Mouse (Mus musculus) heart, embryonic 11.5 days (tissue): ENCODE data around the gene Foxc2. TPM values are rescaled to one million over a fixed set of nuclear protein-coding genes. Genes with fewer than 3 reads are reported as not detected.

Source experiments
- ATAC-seq: fragments of 200-750 bp; cut with Nextera tagmentation; replicated peaks from 2 replicates; pipeline ENCODE4 v1.8.0; 2017; ENCODE audit warnings: moderate library complexity; ENCODE audit not compliant: insufficient number of reproducible peaks, low FRiP score, low TSS enrichment
- H3K27ac ChIP-seq: fragments of 300-500 bp; sonication (generic); 2 replicates; pipeline ENCODE4 v1.5.1; 2014; ENCODE audit warnings: mild to moderate bottlenecking, low read depth, low read length
- H3K27me3 ChIP-seq: fragments of 300-500 bp; sonication (generic); 2 replicates; pipeline ENCODE4 v1.6.1; 2014; ENCODE audit warnings: mild to moderate bottlenecking, low read length, mixed read lengths; ENCODE audit not compliant: control insufficient read depth, insufficient read depth
- H3K36me3 ChIP-seq: fragments of 300-500 bp; sonication (generic); 2 replicates; pipeline ENCODE4 v1.6.1; 2014; ENCODE audit warnings: mild to moderate bottlenecking, low read length, moderate library complexity, mixed read lengths; ENCODE audit not compliant: control insufficient read depth, insufficient read depth
- H3K4me1 ChIP-seq: fragments of 300-500 bp; sonication (generic); 2 replicates; pipeline ENCODE4 v1.6.1; 2014; ENCODE audit warnings: low read length; ENCODE audit not compliant: control insufficient read depth, insufficient read depth
- H3K4me2 ChIP-seq: fragments of 300-500 bp; sonication (generic); 2 replicates; pipeline ENCODE4 v1.6.1; 2014; ENCODE audit warnings: mild to moderate bottlenecking, moderate library complexity
- H3K4me3 ChIP-seq: fragments of 300-500 bp; sonication (generic); 2 replicates; pipeline ENCODE4 v1.5.1; 2014; ENCODE audit warnings: low read depth, low read length
- H3K9ac ChIP-seq: fragments of 300-500 bp; sonication (generic); 2 replicates; pipeline ENCODE4 v1.6.1; 2014; ENCODE audit warnings: mild to moderate bottlenecking, low read depth, low read length, moderate library complexity
- H3K9me3 ChIP-seq: fragments of 300-500 bp; sonication (generic); replicated peaks from 2 replicates; pipeline ENCODE4 v1.6.1; 2016; ENCODE audit warnings: low read length; ENCODE audit not compliant: control insufficient read depth
- WGBS: fragments of 180-500 bp; shearing (Covaris S2); extraction: QIAGEN DNeasy Blood & Tissue Kit; methylation state at CpG from one replicate; pipeline ENCODE4 v1.1.7; 2014; ENCODE audit not compliant: insufficient replicate concordance; 5-methylcytosine and 5-hydroxymethylcytosine counted together
- polyA plus RNA-seq: library from polyadenylated mRNA; unstranded; fragments of >200 nt; fragmentation: Nextera tagmentation; extraction: Ambion mirVana; gene quantifications from 2 replicates; pipeline ENCODE4 v1.2.1, GENCODE M21; 2014

Foxc2 gene
- polyA plus RNA-seq, 1 experiment from 2014 or later: 12.7 TPM

- peak overlapping the region; percentile 86 for H3K9ac ChIP-seq
- no peak for ATAC-seq
Observed at GRCm38 (mm10) chr8:121120456-121121419, 4.8 kb downstream of the Foxc2 start.

DNA sequence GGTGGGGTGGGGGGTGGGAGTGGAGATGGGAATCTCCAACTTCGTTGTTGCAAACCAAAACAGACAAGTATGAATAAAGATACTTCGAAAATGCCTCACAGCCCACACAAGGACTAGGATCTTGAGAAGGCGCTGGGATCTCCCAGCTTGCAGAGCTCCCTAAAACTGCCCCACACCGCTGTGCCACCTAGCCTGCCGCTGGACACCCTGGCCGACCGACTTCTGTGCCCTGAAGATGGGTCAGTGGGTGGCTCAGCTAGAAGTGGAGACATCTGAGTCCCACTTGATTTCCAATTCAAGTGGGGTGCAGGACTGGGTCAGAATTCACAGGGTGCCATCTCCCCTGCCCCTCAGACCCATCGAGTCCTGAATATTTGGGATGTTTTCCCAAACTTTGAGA is 5.7 kb downstream of the Foxc2 start:
- Histone ChIP-seq H3K9ac (no peak overlapping the region), H3K4me2 (peak overlapping the region; percentile 91), H3K27me3 (peaks cover 78% of the 10 kb centered on the region), H3K27ac (peak overlapping the region; percentile 10; the same call in 1 of the 2 replicates), H3K4me1 (peaks cover 26% of the 10 kb centered on the region), H3K9me3 (no peaks in the 10 kb centered on the region), H3K4me3 (0 out of 2 replicates have a peak overlapping the region, but pooled peaks have one; percentile 75), H3K36me3 (no peaks in the 10 kb centered on the region)
- WGBS: 39% methylated on average over 8 of the region's 8 CpGs
- ATAC-seq: no peak

More at GRCm38 (mm10) chr8:121120456-121121419, 4.8 kb downstream of the Foxc2 start:
- H3K9me3 ChIP-seq: no peaks in the 10 kb centered on the region
- 16% methylated on average over 17 of the region's 17 CpGs for WGBS
- H3K4me1 ChIP-seq: peaks cover 20% of the 10 kb centered on the region
- H3K36me3 ChIP-seq: no peaks in the 10 kb centered on the region
- peak overlapping the region; percentile 75 for H3K4me3 ChIP-seq
- H3K27me3 ChIP-seq: peaks cover 77% of the 10 kb centered on the region
- H3K27ac ChIP-seq: peak overlapping the region; percentile 41; the same call in 1 of the 2 replicates
- peak overlapping the region; percentile 91 for H3K4me2 ChIP-seq

DNA sequence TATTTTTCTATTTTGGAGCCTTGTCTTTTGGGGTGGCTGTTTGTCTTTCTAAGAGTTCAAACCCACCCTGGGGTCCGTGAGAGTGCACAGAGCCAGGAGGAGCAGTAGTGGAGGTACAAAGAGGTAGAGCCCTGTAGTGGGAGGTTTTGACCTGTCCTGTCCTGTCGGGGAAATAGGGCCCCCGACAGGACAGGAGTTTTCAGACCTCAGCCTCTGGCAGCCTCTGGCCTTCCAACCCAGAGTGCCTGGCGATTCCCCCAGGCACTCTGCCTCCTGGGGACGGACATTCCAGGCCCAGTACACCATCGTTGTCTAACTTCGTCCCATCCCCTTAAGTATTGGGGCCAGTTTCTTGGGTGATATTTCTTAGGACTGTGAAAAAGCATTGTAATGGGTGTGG is 6.4 kb downstream of the Foxc2 start:
- Histone ChIP-seq H3K4me3 (no peak overlapping the region), H3K36me3 (no peaks in the 10 kb centered on the region), H3K4me2 (peak overlapping the region; percentile 21; the same call in 1 of the 2 replicates), H3K9me3 (no peaks in the 10 kb centered on the region), H3K27ac (no peak overlapping the region), H3K4me1 (peaks cover 25% of the 10 kb centered on the region), H3K27me3 (peaks cover 77% of the 10 kb centered on the region), H3K9ac (no peak overlapping the region)
- 21% methylated on average over 7 of the region's 7 CpGs for WGBS
- no peak for ATAC-seq

GRCm38 (mm10) chr8:121123113-121123512 is 7.1 kb downstream of the Foxc2 start:
- Histone ChIP-seq H3K4me2 (no peak overlapping the region), H3K4me3 (no peak overlapping the region), H3K36me3 (no peaks in the 10 kb centered on the region), H3K4me1 (peaks cover 27% of the 10 kb centered on the region), H3K27me3 (peaks cover 75% of the 10 kb centered on the region), H3K9ac (no peak overlapping the region), H3K9me3 (no peaks in the 10 kb centered on the region), H3K27ac (no peak overlapping the region)
- WGBS: 78% methylated on average over 2 of the region's 2 CpGs
- no peak for ATAC-seq

DNA sequence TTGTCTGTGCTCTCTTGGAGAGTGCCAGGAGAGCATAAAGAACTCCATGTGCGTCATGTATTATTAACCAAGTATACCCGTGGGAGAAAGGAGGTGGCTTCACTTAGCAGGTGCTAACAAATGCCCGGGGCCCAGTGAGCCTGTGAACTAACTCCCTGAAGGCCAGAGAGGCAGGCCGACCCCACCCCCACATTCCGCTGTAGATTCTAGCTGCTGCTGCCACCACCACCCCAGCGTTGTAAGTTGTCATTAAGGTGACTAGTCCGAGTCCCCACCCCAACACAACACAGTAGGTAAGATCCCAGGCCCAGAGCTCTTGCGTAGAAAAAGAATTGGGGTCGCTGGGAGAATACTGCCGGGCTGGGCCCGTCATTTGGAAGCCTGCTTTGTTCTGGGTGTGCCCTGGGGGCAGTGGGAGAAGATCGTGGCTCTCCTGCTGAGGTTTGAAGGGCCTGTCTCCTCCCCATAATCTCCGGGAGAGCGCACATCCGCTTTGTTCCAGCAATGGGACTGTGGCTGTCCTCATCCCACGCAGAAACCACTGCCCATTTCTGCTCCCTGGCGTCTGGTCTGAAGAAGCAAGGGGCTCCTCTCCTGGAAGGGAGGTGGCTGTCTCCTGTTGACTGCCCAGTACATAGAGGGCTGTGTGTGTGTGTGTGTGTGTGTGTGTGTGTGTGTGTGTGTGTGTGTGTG is 8.7 kb downstream of the Foxc2 start:
- Histone ChIP-seq H3K9me3 (no peaks in the 10 kb centered on the region), H3K4me3 (peak overlapping the region; percentile 39; the same call in 1 of the 2 replicates), H3K27me3 (peaks cover 82% of the 10 kb centered on the region), H3K4me1 (peaks cover 34% of the 10 kb centered on the region), H3K4me2 (peak overlapping the region; percentile 78), H3K36me3 (no peaks in the 10 kb centered on the region), H3K9ac (0 out of 2 replicates have a peak overlapping the region, but pooled peaks have one; percentile 10), H3K27ac (peak overlapping the region; percentile 73)
- ATAC-seq: peak; percentile 60
- WGBS: 4% methylated on average over 17 of the region's 17 CpGs

DNA sequence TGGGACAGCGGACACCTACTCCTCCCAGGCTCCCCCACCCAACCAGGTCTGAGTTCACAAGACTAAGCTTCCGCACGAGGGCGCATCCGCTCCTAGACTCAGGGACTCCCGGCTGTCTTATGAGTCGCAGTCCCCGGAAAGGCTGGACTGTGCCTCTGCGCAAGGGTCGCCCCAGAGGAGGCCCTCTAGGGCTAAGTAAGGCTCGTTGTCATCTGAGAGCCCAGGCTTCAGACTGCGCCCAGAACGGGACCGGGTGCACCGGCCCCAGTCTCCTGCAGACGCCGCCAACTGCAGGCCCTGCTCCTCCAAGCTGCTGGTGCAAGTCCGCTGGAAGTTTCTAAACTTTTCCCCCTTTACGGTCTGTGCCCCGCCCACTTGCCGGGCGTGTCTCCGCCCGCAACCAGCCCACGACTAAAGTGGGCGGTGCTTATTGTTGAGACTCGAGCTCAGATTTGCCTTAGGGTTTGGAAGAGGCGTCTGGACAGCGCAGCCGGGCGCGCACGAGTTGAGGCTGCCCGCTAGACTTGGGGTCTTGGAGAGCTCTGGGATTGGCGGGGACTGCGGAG is 9.4 kb downstream of the Foxc2 start:
- ATAC-seq: peak; percentile 73
- H3K4me3 ChIP-seq: peak overlapping the region; percentile 39
- H3K4me2 ChIP-seq: peak overlapping the region; percentile 78
- no peaks in the 10 kb centered on the region for H3K36me3 ChIP-seq
- peaks cover 34% of the 10 kb centered on the region for H3K4me1 ChIP-seq
- H3K27me3 ChIP-seq: peaks cover 81% of the 10 kb centered on the region
- no peaks in the 10 kb centered on the region for H3K9me3 ChIP-seq
- peak overlapping the region; percentile 52; the same call in 1 of the 2 replicates for H3K9ac ChIP-seq
- peak overlapping the region; percentile 73 for H3K27ac ChIP-seq
- WGBS: under 1% methylated on average over 36 of the region's 36 CpGs

DNA sequence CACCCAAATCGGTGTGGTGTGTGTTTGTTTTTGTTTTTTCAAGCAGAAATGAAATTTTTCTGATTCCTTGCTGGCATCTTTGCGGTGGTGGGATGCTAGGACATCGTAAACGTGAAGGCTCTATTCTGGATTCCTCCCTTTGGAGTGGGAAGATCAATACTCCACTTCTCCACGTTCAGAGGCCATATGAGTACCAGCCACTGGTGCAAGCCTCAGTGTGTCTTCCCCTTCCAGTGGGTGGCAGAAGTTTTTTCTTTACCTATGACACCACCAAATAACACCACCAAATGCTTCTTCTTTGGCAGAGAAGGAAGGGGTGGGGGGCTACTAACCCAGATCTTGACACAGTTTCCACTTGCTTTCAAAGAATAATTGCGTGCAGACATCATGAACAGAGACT is 10.2 kb downstream of the Foxc2 start:
- peak overlapping the region; percentile 39 for H3K4me3 ChIP-seq
- peaks cover 34% of the 10 kb centered on the region for H3K4me1 ChIP-seq
- no peaks in the 10 kb centered on the region for H3K9me3 ChIP-seq
- H3K36me3 ChIP-seq: no peaks in the 10 kb centered on the region
- H3K27me3 ChIP-seq: peaks cover 79% of the 10 kb centered on the region
- WGBS: 10% methylated on average over 6 of the region's 6 CpGs
- H3K4me2 ChIP-seq: peak overlapping the region; percentile 78
- ATAC-seq: no peak
- no peak overlapping the region; the same call in 1 of the 2 replicates for H3K27ac ChIP-seq
- peak overlapping the region; percentile 34; the same call in 1 of the 2 replicates for H3K9ac ChIP-seq

GRCm38 (mm10) chr8:121126694-121127093 is 10.7 kb downstream of the Foxc2 start:
- 0 out of 2 replicates have a peak overlapping the region, but pooled peaks have one; percentile 6 for H3K27ac ChIP-seq
- H3K36me3 ChIP-seq: no peaks in the 10 kb centered on the region
- no peak overlapping the region for H3K9ac ChIP-seq
- H3K9me3 ChIP-seq: no peaks in the 10 kb centered on the region
- 21% methylated on average over 6 of the region's 6 CpGs for WGBS
- peaks cover 74% of the 10 kb centered on the region for H3K27me3 ChIP-seq
- no peak for ATAC-seq
- H3K4me1 ChIP-seq: peaks cover 34% of the 10 kb centered on the region
- H3K4me3 ChIP-seq: peak overlapping the region; percentile 39; the same call in 1 of the 2 replicates
- H3K4me2 ChIP-seq: peak overlapping the region; percentile 78
